Mouse (Mus musculus): ENCODE measurements around the gene Pfkfb4. TPM values are rescaled to one million over a fixed set of nuclear protein-coding genes. Genes with fewer than 3 reads are reported as not detected.

The Pfkfb4 gene
- polyA plus RNA-seq, 1 experiment from 2014 or later: 4.4 TPM

DNA sequence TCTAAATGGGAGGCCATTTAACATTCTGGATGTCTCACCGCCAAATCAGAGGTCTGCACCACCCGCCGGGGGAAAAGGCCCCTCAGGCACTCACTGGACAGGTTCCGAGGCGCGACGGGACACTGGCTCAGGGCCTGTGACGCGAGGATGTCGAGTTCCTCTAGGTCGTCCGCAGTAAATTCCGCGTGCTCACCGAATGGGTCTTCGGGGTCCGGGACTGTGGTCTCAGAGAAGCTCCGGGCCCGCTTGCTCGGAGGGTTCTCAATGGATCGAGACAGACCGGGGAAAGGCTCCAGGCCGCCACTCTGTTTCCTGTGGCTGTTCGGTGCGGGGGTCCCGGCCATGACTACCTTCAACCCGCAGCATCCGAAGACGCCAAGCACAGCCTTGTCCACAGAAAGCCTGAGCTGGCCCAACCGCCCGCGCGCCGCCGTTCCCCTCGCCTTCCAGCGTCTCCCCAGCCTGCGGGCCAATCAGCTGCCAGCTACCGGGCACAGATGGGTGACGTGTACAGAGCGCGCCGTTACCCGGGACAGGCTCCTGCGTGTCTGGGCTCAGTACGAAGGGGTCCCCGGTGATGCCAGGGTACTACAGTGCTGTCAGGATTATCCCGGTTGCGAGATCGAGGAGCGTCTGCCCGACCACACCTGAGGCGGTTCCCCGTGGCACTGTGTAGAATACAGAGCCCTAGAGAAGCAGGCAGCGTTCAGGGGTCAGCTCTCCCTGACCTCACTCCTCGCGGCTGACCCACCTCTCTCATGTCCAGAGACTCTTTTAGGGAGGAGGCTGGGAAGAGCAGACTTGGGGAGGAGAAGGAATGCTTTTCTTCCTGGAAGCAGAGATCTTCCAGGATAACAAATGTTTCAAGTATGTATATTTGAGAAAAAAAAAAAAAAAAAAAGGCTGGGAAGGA, 82.3 kb downstream of the Pfkfb4 start, which contains the start of gene Atrip:
Gene Atrip (minus strand): TSS at position 464 of the 913 bp plus-strand sequence.
- Histone ChIP-seq H3K27ac (ENCODE audit: low read length) (peak within 1 kb of the TSS; percentile 62), H3K36me3 (ENCODE audit: control insufficient read depth, insufficient read depth) (peaks cover 6% of the 10 kb centered on the region), H3K9ac (ENCODE audit: low read depth, low read length) (peak within 1 kb of the TSS; percentile 86), H3K27me3 (ENCODE audit: control insufficient read depth, insufficient read depth, low read depth, low read length) (no peaks in the 10 kb centered on the region), H3K4me1 (ENCODE audit: control insufficient read depth, low read depth, low read length) (peaks cover 13% of the 10 kb centered on the region), H3K4me2 (ENCODE audit: low read depth, low read length) (peak within 1 kb of the TSS; percentile 98), H3K9me3 (replicated peaks; ENCODE audit: control insufficient read depth, low read length) (no peaks in the 10 kb centered on the region), H3K4me3 (ENCODE audit: low read depth, low read length) (peak within 1 kb of the TSS; percentile 86)
- WGBS (ENCODE audit: insufficient replicate concordance): under 1% methylated on average over 57 of the region's 57 CpGs
- ATAC-seq (ENCODE audit: low read depth): peak; percentile 100

DNA sequence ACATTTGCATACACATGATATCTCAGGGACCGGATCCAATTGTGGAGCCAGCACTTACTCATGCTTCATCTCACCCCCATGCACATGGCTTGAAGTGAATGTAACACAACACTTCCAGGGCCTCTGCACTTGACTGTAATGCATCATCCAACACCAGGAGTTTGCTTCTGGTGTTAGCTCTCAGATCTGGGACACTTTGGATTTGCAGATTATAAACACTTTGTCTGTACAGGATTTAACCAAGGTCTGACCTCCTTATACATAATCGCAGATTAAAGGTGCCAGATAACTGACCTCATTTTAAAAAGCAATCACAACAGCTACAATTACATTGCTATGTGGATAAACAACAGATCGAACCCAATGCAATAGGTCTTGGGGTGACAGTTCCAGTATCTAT, 88.9 kb downstream of the Pfkfb4 start:
- peak overlapping the region; percentile 76 for H3K4me2 ChIP-seq (ENCODE audit: low read depth, low read length)
- no peak for ATAC-seq (ENCODE audit: low read depth)
- no peak overlapping the region for H3K4me3 ChIP-seq (ENCODE audit: low read depth, low read length)

DNA sequence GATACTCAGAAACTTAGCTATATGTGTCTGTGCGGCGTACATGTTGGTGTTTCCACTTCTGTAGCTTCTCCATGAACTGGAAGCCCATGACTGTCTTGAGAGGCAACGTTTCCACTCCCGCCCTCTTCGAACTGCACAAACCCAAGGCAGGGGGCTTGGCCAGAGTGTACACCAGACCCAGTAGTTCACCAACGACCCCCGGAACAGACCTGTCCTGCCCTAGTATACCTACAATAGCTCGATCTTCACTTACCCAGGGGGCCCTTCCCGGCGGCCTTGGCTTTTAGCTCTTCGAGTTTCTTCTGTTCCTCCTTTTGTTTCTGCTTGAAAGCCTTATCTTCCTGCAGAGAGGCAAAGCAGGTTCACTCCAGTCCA, 90.2 kb downstream of the Pfkfb4 start:
- peak overlapping the region; percentile 76 for H3K4me2 ChIP-seq (ENCODE audit: low read depth, low read length)
- 0 out of 2 replicates have a peak, but pooled peaks cover 5% of the 10 kb centered on the region for H3K36me3 ChIP-seq (ENCODE audit: control insufficient read depth, insufficient read depth)
- peak overlapping the region; percentile 53 for H3K27ac ChIP-seq (ENCODE audit: low read length)
- H3K27me3 ChIP-seq (ENCODE audit: control insufficient read depth, insufficient read depth, low read depth, low read length): no peaks in the 10 kb centered on the region
- peak; percentile 1; the same call in 1 of the 2 replicates for ATAC-seq (ENCODE audit: low read depth)
- H3K9me3 ChIP-seq (replicated peaks; ENCODE audit: control insufficient read depth, low read length): no peaks in the 10 kb centered on the region
- WGBS (ENCODE audit: insufficient replicate concordance): 2% methylated on average over 11 of the region's 11 CpGs
- peak overlapping the region; percentile 86 for H3K9ac ChIP-seq (ENCODE audit: low read depth, low read length)
- peak overlapping the region; percentile 83 for H3K4me3 ChIP-seq (ENCODE audit: low read depth, low read length)
- H3K4me1 ChIP-seq (ENCODE audit: control insufficient read depth, low read depth, low read length): peaks cover 21% of the 10 kb centered on the region

More for the DNA sequence above, 88.9 kb downstream of the Pfkfb4 start:
- H3K27me3 ChIP-seq (ENCODE audit: control insufficient read depth, insufficient read depth, low read depth, low read length): no peaks in the 10 kb centered on the region
- 0 out of 2 replicates have a peak, but pooled peaks cover 5% of the 10 kb centered on the region for H3K36me3 ChIP-seq (ENCODE audit: control insufficient read depth, insufficient read depth)
- H3K27ac ChIP-seq (ENCODE audit: low read length): no peak overlapping the region
- 80% methylated on average over 3 of the region's 3 CpGs for WGBS (ENCODE audit: insufficient replicate concordance)
- H3K4me1 ChIP-seq (ENCODE audit: control insufficient read depth, low read depth, low read length): peaks cover 21% of the 10 kb centered on the region
- H3K9me3 ChIP-seq (replicated peaks; ENCODE audit: control insufficient read depth, low read length): no peaks in the 10 kb centered on the region
- H3K9ac ChIP-seq (ENCODE audit: low read depth, low read length): no peak overlapping the region

MicroRNAs encoded within 50 kb of the gene (microRNA counts, 519-probe panel; counts per million panel counts)
- 60.7 counts per million for microRNA mmu-miR-711

Small RNA genes lying within 50 kb of the gene (microRNA-seq; reads per million reads assigned to microRNA genes)
- gene Mir711: not detected

Other genes starting within 250 kb of the Pfkfb4 start
- 12.4 and 13.6 TPM in 2 replicates for gene Ip6k2, start 208.0 kb upstream of the Pfkfb4 start, polyA plus RNA-seq (2015; fragmentation: Nextera tagmentation; extraction: Ambion mirVana)
- 3.5 and 3.6 TPM in 2 replicates for gene Nckipsd, start 183.4 kb upstream of the Pfkfb4 start, polyA plus RNA-seq (2015; fragmentation: Nextera tagmentation; extraction: Ambion mirVana)
- gene Celsr3, start 165.5 kb upstream of the Pfkfb4 start, polyA plus RNA-seq (2015; fragmentation: Nextera tagmentation; extraction: Ambion mirVana): 0.16 and 0.22 TPM in 2 replicates
- gene Slc26a6, start 138.5 kb upstream of the Pfkfb4 start, polyA plus RNA-seq (2015; fragmentation: Nextera tagmentation; extraction: Ambion mirVana): 4.8 and 4.9 TPM in 2 replicates
- not detected in 2 replicates for gene Tmem89, start 77.2 kb upstream of the Pfkfb4 start, polyA plus RNA-seq (2015; fragmentation: Nextera tagmentation; extraction: Ambion mirVana)
- gene Uqcrc1, start 55.1 kb upstream of the Pfkfb4 start, polyA plus RNA-seq (2015; fragmentation: Nextera tagmentation; extraction: Ambion mirVana): 299 and 310 TPM in 2 replicates
- gene Col7a1, start 38.2 kb upstream of the Pfkfb4 start, polyA plus RNA-seq (2015; fragmentation: Nextera tagmentation; extraction: Ambion mirVana): 0.19 and 0.46 TPM in 2 replicates
- not detected in 2 replicates for gene Ucn2, start 5.8 kb upstream of the Pfkfb4 start, polyA plus RNA-seq (2015; fragmentation: Nextera tagmentation; extraction: Ambion mirVana)
- gene Shisa5, start 46.8 kb downstream of the Pfkfb4 start, polyA plus RNA-seq (2015; fragmentation: Nextera tagmentation; extraction: Ambion mirVana): 20.9 and 23.2 TPM in 2 replicates
- gene Trex1, start 68.0 kb downstream of the Pfkfb4 start, polyA plus RNA-seq (2015; fragmentation: Nextera tagmentation; extraction: Ambion mirVana): 7.4 and 8.8 TPM in 2 replicates
- 8.5 and 8.8 TPM in 2 replicates for gene Atrip, start 82.3 kb downstream of the Pfkfb4 start, polyA plus RNA-seq (2015; fragmentation: Nextera tagmentation; extraction: Ambion mirVana)
- 10.0 and 11.9 TPM in 2 replicates for gene Ccdc51, start 90.7 kb downstream of the Pfkfb4 start, polyA plus RNA-seq (2015; fragmentation: Nextera tagmentation; extraction: Ambion mirVana)
- 259 and 313 TPM in 2 replicates for gene Tma7, start 90.8 kb downstream of the Pfkfb4 start, polyA plus RNA-seq (2015; fragmentation: Nextera tagmentation; extraction: Ambion mirVana)
- 4.9 and 6.3 TPM in 2 replicates for gene Plxnb1, start 103.6 kb downstream of the Pfkfb4 start, polyA plus RNA-seq (2015; fragmentation: Nextera tagmentation; extraction: Ambion mirVana)
- not detected in 2 replicates for gene Fbxw21, start 170.3 kb downstream of the Pfkfb4 start, polyA plus RNA-seq (2015; fragmentation: Nextera tagmentation; extraction: Ambion mirVana)
- gene Fbxw13, start 204.2 kb downstream of the Pfkfb4 start, polyA plus RNA-seq (2015; fragmentation: Nextera tagmentation; extraction: Ambion mirVana): not detected in 2 replicates
- gene Fbxw20, start 243.0 kb downstream of the Pfkfb4 start, polyA plus RNA-seq (2015; fragmentation: Nextera tagmentation; extraction: Ambion mirVana): 0.09 TPM in 1 of 2 replicates, not detected in the other